Mouse (Mus musculus): Measurements from ENCODE around the gene Clcn1. TPM values are rescaled to one million over a fixed set of nuclear protein-coding genes. Genes with fewer than 3 reads are reported as not detected.

Clcn1 gene
- polyA plus RNA-seq, 1 experiment from 2014 or later = 2.0 TPM

DNA sequence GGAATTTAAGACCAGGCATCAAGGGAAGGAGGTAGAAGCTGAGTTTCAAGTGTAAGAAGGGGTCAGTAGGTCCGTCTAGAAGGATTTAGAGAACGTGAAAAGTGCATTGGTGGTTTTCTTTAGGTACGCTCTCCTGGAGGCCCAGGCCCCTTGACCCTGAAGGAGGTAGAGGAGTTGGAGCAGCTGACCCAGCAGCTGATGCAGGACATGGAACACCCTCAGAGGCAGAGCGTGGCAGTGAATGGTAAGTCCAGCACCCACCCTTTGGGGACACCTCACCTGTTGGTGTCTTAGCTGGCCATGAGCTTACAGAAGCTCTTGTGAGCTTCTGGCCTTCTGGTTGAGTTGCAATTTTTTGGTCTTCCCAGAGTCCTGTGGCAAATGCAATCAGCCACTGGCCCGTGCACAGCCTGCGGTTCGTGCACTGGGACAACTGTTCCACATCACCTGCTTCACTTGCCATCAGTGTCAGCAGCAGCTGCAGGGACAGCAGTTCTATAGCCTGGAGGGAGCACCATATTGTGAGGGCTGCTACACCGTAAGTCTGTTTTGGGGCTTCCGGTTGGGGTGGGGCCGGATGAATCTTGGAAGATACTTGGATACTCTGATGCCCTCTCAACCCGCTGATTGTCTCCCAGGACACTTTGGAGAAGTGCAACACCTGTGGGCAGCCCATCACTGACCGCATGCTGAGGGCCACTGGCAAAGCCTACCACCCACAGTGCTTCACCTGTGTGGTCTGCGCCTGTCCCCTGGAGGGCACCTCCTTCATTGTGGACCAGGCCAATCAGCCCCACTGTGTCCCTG, 69.5 kb downstream of the Clcn1 start:
- no peak for DNase-seq (ENCODE audit: low spot score)
- no peak for ATAC-seq (replicated peaks; ENCODE audit: low FRiP score)
- Histone ChIP-seq H3K9ac (ENCODE audit: low read length) (no peak overlapping the region), H3K4me2 (ENCODE audit: low read depth, low read length, severe bottlenecking) (no peak overlapping the region), H3K27ac (ENCODE audit: low read depth, low read length) (no peak overlapping the region), H3K4me1 (replicated peaks; ENCODE audit: control insufficient read depth, insufficient read depth, low read length) (peaks cover 2% of the 10 kb centered on the region; the same call in 1 of the 2 replicates), H3K4me3 (ENCODE audit: low read depth, low read length) (no peak overlapping the region), H3K9me3 (ENCODE audit: control insufficient read depth, low read length) (no peaks in the 10 kb centered on the region), H3K27me3 (ENCODE audit: control insufficient read depth, insufficient read depth, low read length) (no peaks in the 10 kb centered on the region), H3K36me3 (ENCODE audit: control insufficient read depth, insufficient read depth, low read length) (peaks cover 8% of the 10 kb centered on the region; the same call in 1 of the 2 replicates)
- 93% methylated on average over 13 of the region's 13 CpGs for WGBS

DNA sequence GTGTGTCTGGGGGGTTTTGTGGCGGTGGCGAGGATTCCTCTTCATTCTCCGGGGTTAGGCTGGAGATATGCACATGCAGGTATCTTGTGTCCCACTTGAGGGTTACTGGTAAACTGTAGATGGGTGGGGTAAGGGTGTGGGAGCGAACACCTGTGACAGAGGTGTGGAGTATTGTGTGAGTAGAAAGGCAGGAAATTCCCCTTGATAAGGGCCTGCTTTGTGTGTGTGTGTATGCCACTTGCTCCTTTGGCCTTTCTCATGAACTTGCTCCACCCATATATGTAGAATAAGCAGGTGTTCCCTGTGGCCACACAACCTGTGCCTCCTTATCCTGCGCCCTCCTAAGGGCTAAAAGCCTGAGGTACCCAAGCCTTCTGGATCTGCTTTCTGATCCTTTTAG, 70.4 kb downstream of the Clcn1 start:
- Histone ChIP-seq H3K9me3 (ENCODE audit: control insufficient read depth, low read length) (no peaks in the 10 kb centered on the region), H3K4me1 (replicated peaks; ENCODE audit: control insufficient read depth, insufficient read depth, low read length) (no peaks in the 10 kb centered on the region), H3K27me3 (ENCODE audit: control insufficient read depth, insufficient read depth, low read length) (no peaks in the 10 kb centered on the region), H3K9ac (ENCODE audit: low read length) (no peak overlapping the region), H3K27ac (ENCODE audit: low read depth, low read length) (no peak overlapping the region), H3K4me3 (ENCODE audit: low read depth, low read length) (no peak overlapping the region), H3K4me2 (ENCODE audit: low read depth, low read length, severe bottlenecking) (no peak overlapping the region), H3K36me3 (ENCODE audit: control insufficient read depth, insufficient read depth, low read length) (peaks cover 8% of the 10 kb centered on the region; the same call in 1 of the 2 replicates)
- DNase-seq (ENCODE audit: low spot score) (no peak), ATAC-seq (replicated peaks; ENCODE audit: low FRiP score) (no peak)
- 95% methylated on average over 5 of the region's 5 CpGs for WGBS

DNA sequence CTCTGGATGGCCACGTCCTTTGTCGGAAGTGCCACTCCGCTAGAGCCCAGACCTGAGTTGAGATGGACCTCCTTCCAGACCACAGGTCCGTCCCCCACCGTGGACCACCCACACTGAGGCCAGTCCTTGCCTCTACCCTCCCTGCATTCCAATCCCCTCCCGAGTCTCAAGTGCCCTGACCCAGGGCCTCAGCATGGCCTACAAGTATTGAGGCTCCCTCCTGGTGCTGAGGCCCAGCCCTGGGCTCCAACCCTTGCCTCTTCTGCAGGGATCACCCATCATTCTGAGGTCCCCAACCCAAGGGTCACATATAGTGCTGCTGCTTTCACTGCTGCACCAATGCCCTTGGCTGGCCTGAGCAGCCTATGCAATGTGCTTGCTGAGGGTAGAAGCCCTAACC, 71.4 kb downstream of the Clcn1 start:
- no peaks in the 10 kb centered on the region for H3K4me1 ChIP-seq (replicated peaks; ENCODE audit: control insufficient read depth, insufficient read depth, low read length)
- WGBS = 76% methylated on average over 6 of the region's 6 CpGs
- H3K4me2 ChIP-seq (ENCODE audit: low read depth, low read length, severe bottlenecking) = no peak overlapping the region
- no peak overlapping the region for H3K9ac ChIP-seq (ENCODE audit: low read length)
- H3K9me3 ChIP-seq (ENCODE audit: control insufficient read depth, low read length) = no peaks in the 10 kb centered on the region
- no peak overlapping the region for H3K4me3 ChIP-seq (ENCODE audit: low read depth, low read length)
- H3K27me3 ChIP-seq (ENCODE audit: control insufficient read depth, insufficient read depth, low read length) = no peaks in the 10 kb centered on the region
- peaks cover 8% of the 10 kb centered on the region; the same call in 1 of the 2 replicates for H3K36me3 ChIP-seq (ENCODE audit: control insufficient read depth, insufficient read depth, low read length)
- no peak for DNase-seq (ENCODE audit: low spot score)
- H3K27ac ChIP-seq (ENCODE audit: low read depth, low read length) = no peak overlapping the region
- no peak for ATAC-seq (replicated peaks; ENCODE audit: low FRiP score)

DNA sequence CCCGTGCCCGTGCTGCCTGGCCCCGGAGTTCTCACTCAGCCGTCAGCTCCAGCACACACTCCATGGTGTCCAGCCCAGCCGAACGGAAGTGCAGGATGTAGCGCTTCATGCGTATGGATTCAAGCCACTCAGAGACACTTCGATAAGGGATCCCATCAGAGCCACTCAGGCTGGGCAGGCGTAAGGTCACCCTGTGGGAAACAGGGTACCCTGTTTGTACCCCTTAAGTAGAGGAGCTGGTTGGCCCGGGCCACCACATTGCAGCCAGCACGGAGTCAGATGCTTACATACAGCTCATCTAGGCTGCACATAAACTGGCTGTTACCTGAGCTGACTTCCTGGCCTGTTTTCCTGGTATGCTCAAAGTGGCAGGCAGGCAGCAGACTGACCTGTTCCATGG, 72.4 kb downstream of the Clcn1 start:
- WGBS = 93% methylated on average over 12 of the region's 12 CpGs
- Histone ChIP-seq H3K9ac (ENCODE audit: low read length) (no peak overlapping the region), H3K36me3 (ENCODE audit: control insufficient read depth, insufficient read depth, low read length) (peaks cover 8% of the 10 kb centered on the region; the same call in 1 of the 2 replicates), H3K9me3 (ENCODE audit: control insufficient read depth, low read length) (no peaks in the 10 kb centered on the region), H3K27me3 (ENCODE audit: control insufficient read depth, insufficient read depth, low read length) (no peaks in the 10 kb centered on the region), H3K4me3 (ENCODE audit: low read depth, low read length) (no peak overlapping the region), H3K4me2 (ENCODE audit: low read depth, low read length, severe bottlenecking) (no peak overlapping the region), H3K4me1 (replicated peaks; ENCODE audit: control insufficient read depth, insufficient read depth, low read length) (no peaks in the 10 kb centered on the region), H3K27ac (ENCODE audit: low read depth, low read length) (no peak overlapping the region)
- DNase-seq (ENCODE audit: low spot score) = no peak
- no peak for ATAC-seq (replicated peaks; ENCODE audit: low FRiP score)

DNA sequence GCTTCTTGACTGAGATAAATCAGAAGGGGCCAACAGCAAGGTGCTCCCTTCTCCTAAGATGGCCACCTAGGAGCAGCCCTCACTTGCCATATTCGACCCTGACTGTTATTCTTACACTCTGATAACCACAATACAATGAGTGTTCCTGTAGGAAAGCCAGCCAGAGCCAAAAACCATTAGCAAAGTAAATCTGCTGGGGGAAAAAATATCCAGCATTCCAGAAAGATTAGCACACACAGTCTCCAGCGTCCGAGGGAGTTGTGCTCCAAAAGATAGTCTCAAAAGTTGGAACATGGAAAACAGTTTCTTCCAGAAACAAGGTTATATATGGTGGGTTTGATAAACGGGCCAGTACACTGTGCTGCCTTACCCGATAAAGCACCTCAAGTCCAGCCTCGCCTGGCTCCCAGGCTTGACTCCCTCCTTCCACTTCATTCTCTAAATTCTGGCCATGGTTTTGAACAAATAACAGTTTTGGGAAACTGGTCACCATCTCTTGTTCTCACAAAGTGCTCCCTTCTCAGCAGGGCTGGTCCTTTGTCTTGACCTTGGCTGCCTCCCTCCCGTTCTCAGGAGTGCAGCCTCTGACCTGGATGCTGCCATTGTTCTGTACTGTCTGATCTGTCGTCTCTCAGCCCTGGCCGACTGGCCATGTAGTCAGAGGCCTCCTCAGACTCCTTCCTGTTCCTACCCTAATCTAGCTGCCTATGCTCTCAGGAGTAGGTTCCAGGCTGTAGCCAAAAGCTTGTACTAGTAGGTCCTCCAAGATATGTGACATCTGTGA, 73.1 kb downstream of the Clcn1 start:
- no peak for DNase-seq (ENCODE audit: low spot score)
- no peaks in the 10 kb centered on the region for H3K4me1 ChIP-seq (replicated peaks; ENCODE audit: control insufficient read depth, insufficient read depth, low read length)
- no peak for ATAC-seq (replicated peaks; ENCODE audit: low FRiP score)
- no peak overlapping the region for H3K4me2 ChIP-seq (ENCODE audit: low read depth, low read length, severe bottlenecking)
- H3K4me3 ChIP-seq (ENCODE audit: low read depth, low read length) = no peak overlapping the region
- no peaks in the 10 kb centered on the region for H3K9me3 ChIP-seq (ENCODE audit: control insufficient read depth, low read length)
- no peak overlapping the region for H3K27ac ChIP-seq (ENCODE audit: low read depth, low read length)
- H3K36me3 ChIP-seq (ENCODE audit: control insufficient read depth, insufficient read depth, low read length) = peaks cover 8% of the 10 kb centered on the region; the same call in 1 of the 2 replicates
- no peak overlapping the region for H3K9ac ChIP-seq (ENCODE audit: low read length)
- WGBS = 81% methylated on average over 9 of the region's 9 CpGs
- no peaks in the 10 kb centered on the region for H3K27me3 ChIP-seq (ENCODE audit: control insufficient read depth, insufficient read depth, low read length)

DNA sequence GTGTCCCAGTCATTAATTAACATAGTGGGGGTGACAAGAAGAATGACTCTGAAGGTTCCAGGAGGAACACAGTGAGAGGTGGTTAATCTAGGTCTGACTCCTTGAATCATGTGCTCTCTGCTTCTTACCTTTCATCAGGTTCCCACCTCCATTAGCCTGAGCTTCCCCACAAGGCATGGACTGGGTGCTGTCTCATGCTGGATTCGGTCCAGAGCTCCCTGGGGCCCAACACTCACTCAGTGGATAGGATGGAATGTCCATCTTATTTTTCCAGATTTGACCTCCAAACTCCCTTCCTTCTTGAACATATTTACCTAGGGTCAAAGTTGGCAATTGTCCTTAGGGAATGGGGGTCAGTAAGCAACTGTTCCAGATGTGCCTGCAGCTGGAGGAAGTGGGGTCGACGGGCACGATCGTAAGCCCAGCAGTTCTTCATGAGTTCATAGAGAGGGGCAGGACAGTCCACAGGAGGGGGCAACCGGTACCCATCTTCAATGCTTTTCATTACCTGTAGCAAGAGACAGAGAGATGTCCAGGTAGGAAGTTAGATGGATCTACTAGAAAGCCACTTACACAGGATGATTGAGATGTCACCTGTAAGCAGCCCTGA, 73.9 kb downstream of the Clcn1 start:
- Histone ChIP-seq H3K9ac (ENCODE audit: low read length) (no peak overlapping the region), H3K36me3 (ENCODE audit: control insufficient read depth, insufficient read depth, low read length) (peaks cover 8% of the 10 kb centered on the region; the same call in 1 of the 2 replicates), H3K4me3 (ENCODE audit: low read depth, low read length) (no peak overlapping the region), H3K4me2 (ENCODE audit: low read depth, low read length, severe bottlenecking) (no peak overlapping the region), H3K27me3 (ENCODE audit: control insufficient read depth, insufficient read depth, low read length) (no peaks in the 10 kb centered on the region), H3K9me3 (ENCODE audit: control insufficient read depth, low read length) (no peaks in the 10 kb centered on the region), H3K4me1 (replicated peaks; ENCODE audit: control insufficient read depth, insufficient read depth, low read length) (no peaks in the 10 kb centered on the region), H3K27ac (ENCODE audit: low read depth, low read length) (no peak overlapping the region)
- no peak for DNase-seq (ENCODE audit: low spot score)
- 94% methylated on average over 6 of the region's 6 CpGs for WGBS
- ATAC-seq (replicated peaks; ENCODE audit: low FRiP score) = no peak

DNA sequence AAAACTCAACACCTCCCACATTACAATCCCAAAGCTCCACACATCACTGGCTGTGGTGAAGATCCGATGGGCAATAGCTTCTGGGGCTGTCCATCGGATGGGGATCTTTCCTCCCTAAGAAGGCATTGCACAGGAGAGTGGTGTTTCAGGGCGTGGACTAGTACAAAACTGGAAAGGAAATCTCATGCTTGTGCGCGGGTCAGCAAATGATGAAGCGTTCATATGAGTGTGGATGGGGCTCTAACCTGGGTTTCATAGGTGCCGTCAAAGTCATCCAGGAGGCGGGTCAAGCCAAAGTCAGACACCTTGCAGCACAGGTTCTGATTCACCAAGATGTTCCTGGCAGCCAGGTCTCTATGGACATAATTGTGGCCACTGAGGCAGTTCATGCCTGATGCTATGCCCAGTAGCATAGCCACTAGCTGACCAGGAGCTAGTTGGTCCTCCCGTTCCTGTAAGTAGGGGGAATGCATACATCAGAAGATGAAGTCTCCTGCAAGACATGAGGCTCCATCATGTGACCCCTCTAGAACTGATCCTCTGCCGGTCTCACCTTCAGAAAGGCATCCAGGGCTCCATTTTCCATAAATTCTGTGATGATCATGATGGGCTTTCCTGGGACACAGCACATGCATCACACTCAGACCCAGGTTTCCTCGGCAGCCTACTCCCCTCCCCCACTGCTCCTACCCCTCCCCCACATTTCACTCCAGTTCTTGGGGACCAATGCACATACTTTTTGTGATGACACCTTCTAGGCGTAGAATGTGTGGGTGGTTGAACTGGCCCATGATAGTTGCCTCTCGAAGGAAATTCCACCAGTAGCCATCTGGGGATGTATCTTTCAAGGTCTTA, 74.8 kb downstream of the Clcn1 start:
- peaks cover 5% of the 10 kb centered on the region; the same call in 1 of the 2 replicates for H3K36me3 ChIP-seq (ENCODE audit: control insufficient read depth, insufficient read depth, low read length)
- H3K27me3 ChIP-seq (ENCODE audit: control insufficient read depth, insufficient read depth, low read length) = no peaks in the 10 kb centered on the region
- H3K27ac ChIP-seq (ENCODE audit: low read depth, low read length) = no peak overlapping the region
- no peaks in the 10 kb centered on the region for H3K9me3 ChIP-seq (ENCODE audit: control insufficient read depth, low read length)
- H3K4me1 ChIP-seq (replicated peaks; ENCODE audit: control insufficient read depth, insufficient read depth, low read length) = no peaks in the 10 kb centered on the region
- no peak overlapping the region for H3K9ac ChIP-seq (ENCODE audit: low read length)
- WGBS = 93% methylated on average over 13 of the region's 13 CpGs
- no peak overlapping the region for H3K4me2 ChIP-seq (ENCODE audit: low read depth, low read length, severe bottlenecking)
- H3K4me3 ChIP-seq (ENCODE audit: low read depth, low read length) = no peak overlapping the region
- DNase-seq (ENCODE audit: low spot score) (no peak), ATAC-seq (replicated peaks; ENCODE audit: low FRiP score) (no peak)

DNA sequence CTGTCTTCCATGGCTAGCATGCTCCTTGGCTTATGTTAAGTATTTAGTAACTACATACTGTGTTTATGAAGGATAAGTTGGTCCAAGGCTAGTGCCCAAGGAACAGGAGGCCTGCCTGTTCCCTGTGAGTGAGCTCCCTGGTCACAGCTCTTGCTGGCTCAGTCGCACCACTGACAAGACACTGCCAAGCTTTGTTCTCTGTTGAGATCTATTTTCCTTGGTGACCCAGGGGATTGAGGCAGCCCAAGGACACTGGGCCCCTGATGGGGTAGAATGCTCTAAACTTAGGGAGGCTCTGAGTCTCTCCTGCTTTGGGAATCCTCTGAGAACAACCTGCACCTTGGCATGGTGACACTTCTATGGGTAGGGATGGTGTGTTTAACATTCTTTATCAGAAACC, 75.6 kb downstream of the Clcn1 start:
- WGBS = 70% methylated on average over 1 of the region's 1 CpGs
- no peak overlapping the region for H3K27ac ChIP-seq (ENCODE audit: low read depth, low read length)
- H3K9ac ChIP-seq (ENCODE audit: low read length) = no peak overlapping the region
- no peak for DNase-seq (ENCODE audit: low spot score)
- H3K27me3 ChIP-seq (ENCODE audit: control insufficient read depth, insufficient read depth, low read length) = no peaks in the 10 kb centered on the region
- no peaks in the 10 kb centered on the region for H3K9me3 ChIP-seq (ENCODE audit: control insufficient read depth, low read length)
- peaks cover 2% of the 10 kb centered on the region; the same call in 1 of the 2 replicates for H3K36me3 ChIP-seq (ENCODE audit: control insufficient read depth, insufficient read depth, low read length)
- H3K4me1 ChIP-seq (replicated peaks; ENCODE audit: control insufficient read depth, insufficient read depth, low read length) = no peaks in the 10 kb centered on the region
- no peak overlapping the region for H3K4me2 ChIP-seq (ENCODE audit: low read depth, low read length, severe bottlenecking)
- ATAC-seq (replicated peaks; ENCODE audit: low FRiP score) = no peak
- no peak overlapping the region for H3K4me3 ChIP-seq (ENCODE audit: low read depth, low read length)
